Mouse (Mus musculus) embryonic facial prominence, embryonic 13.5 days (tissue): ENCODE data around the gene Elavl1. TPM values are rescaled to one million over a fixed set of nuclear protein-coding genes. Genes with fewer than 3 reads are reported as not detected.
A peak's percentile ranks its signal among the peaks of the same experiment; 100 is the strongest.

Source experiments
- ATAC-seq: fragments of 200-750 bp; cut with Nextera tagmentation; 2 replicates; pipeline ENCODE4 v1.8.0; 2017; ENCODE audit warnings: low read depth; ENCODE audit not compliant: insufficient number of reproducible peaks, insufficient read depth, low FRiP score, low TSS enrichment
- H3K27ac ChIP-seq: fragments of 300-500 bp; sonication (generic); 2 replicates; pipeline ENCODE4 v1.5.1; 2015; ENCODE audit warnings: moderate library complexity, mild to moderate bottlenecking, inconsistent platforms
- H3K27me3 ChIP-seq: fragments of 300-500 bp; sonication (generic); 2 replicates; pipeline ENCODE4 v1.6.1; 2015; ENCODE audit warnings: mild to moderate bottlenecking, inconsistent platforms
- H3K36me3 ChIP-seq: fragments of 300-500 bp; sonication (generic); 2 replicates; pipeline ENCODE4 v1.6.1; 2015; ENCODE audit warnings: mild to moderate bottlenecking, inconsistent platforms
- H3K4me1 ChIP-seq: fragments of 300-500 bp; sonication (generic); 2 replicates; pipeline ENCODE4 v1.6.1; 2015; ENCODE audit warnings: inconsistent platforms
- H3K4me2 ChIP-seq: fragments of 300-500 bp; sonication (generic); 2 replicates; pipeline ENCODE4 v1.6.1; 2015; ENCODE audit warnings: moderate library complexity, mild to moderate bottlenecking, inconsistent platforms
- H3K4me3 ChIP-seq: fragments of 300-500 bp; sonication (generic); 2 replicates; pipeline ENCODE4 v1.5.1; 2015; ENCODE audit warnings: mild to moderate bottlenecking, inconsistent platforms
- H3K9ac ChIP-seq: fragments of 300-500 bp; sonication (generic); 2 replicates; pipeline ENCODE4 v1.6.1; 2015; ENCODE audit warnings: mild to moderate bottlenecking, inconsistent platforms
- H3K9me3 ChIP-seq: fragments of 300-500 bp; sonication (generic); 2 replicates; pipeline ENCODE4 v1.6.1; 2016; ENCODE audit warnings: inconsistent platforms
- WGBS: fragments of 180-500 bp; shearing (Covaris S2); methylation state at CpG from one replicate; pipeline ENCODE4 v1.1.7; 2015; ENCODE audit warnings: mixed read lengths; 5-methylcytosine and 5-hydroxymethylcytosine counted together
- polyA plus RNA-seq: library from polyadenylated mRNA; unstranded; fragments of >200 nt; fragmentation: Nextera tagmentation; extraction: Ambion mirVana; gene quantifications from 2 replicates; pipeline ENCODE4 v1.2.1, GENCODE M21; 2015

Gene Elavl1
- polyA plus RNA-seq, 1 experiment from 2014 or later = 263 TPM

GRCm38 (mm10) chr8:4350618-4351017, 25.4 kb upstream of the Elavl1 start:
- H3K9me3 ChIP-seq = no peaks in the 10 kb centered on the region
- H3K27ac ChIP-seq = no peak overlapping the region
- H3K4me2 ChIP-seq = no peak overlapping the region
- no peaks in the 10 kb centered on the region for H3K27me3 ChIP-seq
- no peak overlapping the region for H3K9ac ChIP-seq
- H3K36me3 ChIP-seq = no peaks in the 10 kb centered on the region
- H3K4me3 ChIP-seq = no peak overlapping the region
- WGBS = 89% methylated on average over 3 of the region's 3 CpGs
- peaks cover 9% of the 10 kb centered on the region; the same call in 1 of the 2 replicates for H3K4me1 ChIP-seq
- ATAC-seq = no peak

- Histone ChIP-seq H3K4me2 (no peak overlapping the region), H3K4me3 (no peak overlapping the region), H3K27me3 (no peaks in the 10 kb centered on the region), H3K9ac (no peak overlapping the region), H3K9me3 (no peaks in the 10 kb centered on the region), H3K27ac (no peak overlapping the region), H3K4me1 (peaks cover 9% of the 10 kb centered on the region; the same call in 1 of the 2 replicates), H3K36me3 (no peaks in the 10 kb centered on the region)
- ATAC-seq = no peak
- 50% methylated on average over 1 of the region's 1 CpGs for WGBS
These were observed 24.1 kb upstream of the Elavl1 start for GRCm38 (mm10) chr8:4349335-4349734.

GRCm38 (mm10) chr8:4348275-4348674, 23.1 kb upstream of the Elavl1 start:
- Histone ChIP-seq H3K4me3 (no peak overlapping the region), H3K9ac (no peak overlapping the region), H3K9me3 (no peaks in the 10 kb centered on the region), H3K36me3 (no peaks in the 10 kb centered on the region), H3K4me1 (peaks cover 9% of the 10 kb centered on the region; the same call in 1 of the 2 replicates), H3K27me3 (no peaks in the 10 kb centered on the region), H3K4me2 (peak overlapping the region; percentile 41), H3K27ac (no peak overlapping the region)
- 24% methylated on average over 12 of the region's 12 CpGs for WGBS
- no peak for ATAC-seq

DNA sequence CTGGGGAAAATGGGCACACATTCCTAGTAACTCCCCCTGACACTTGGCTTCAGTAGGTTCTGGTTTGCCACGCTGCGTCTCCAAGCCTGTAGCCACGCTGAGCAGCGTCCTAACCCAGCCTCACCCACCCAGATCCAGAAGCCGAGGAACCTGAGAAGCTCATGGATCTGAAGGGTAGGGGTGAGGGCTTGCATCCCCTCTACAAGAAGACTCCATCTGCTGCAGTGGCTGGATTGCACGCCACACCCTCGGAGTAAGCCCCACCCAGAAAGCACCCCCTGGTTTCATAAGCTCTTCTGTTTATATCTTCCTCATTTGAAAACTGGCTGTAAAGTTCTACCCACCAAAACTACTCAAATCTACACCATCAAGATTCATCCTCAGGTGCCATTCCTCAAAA, 22.4 kb upstream of the Elavl1 start:
- H3K9me3 ChIP-seq = no peaks in the 10 kb centered on the region
- 40% methylated on average over 7 of the region's 7 CpGs for WGBS
- no peak overlapping the region for H3K27ac ChIP-seq
- H3K27me3 ChIP-seq = no peaks in the 10 kb centered on the region
- H3K4me1 ChIP-seq = peaks cover 9% of the 10 kb centered on the region; the same call in 1 of the 2 replicates
- H3K36me3 ChIP-seq = no peaks in the 10 kb centered on the region
- no peak overlapping the region for H3K4me3 ChIP-seq
- H3K9ac ChIP-seq = no peak overlapping the region
- H3K4me2 ChIP-seq = peak overlapping the region; percentile 41
- ATAC-seq = no peak; the same call in 1 of the 2 replicates

DNA sequence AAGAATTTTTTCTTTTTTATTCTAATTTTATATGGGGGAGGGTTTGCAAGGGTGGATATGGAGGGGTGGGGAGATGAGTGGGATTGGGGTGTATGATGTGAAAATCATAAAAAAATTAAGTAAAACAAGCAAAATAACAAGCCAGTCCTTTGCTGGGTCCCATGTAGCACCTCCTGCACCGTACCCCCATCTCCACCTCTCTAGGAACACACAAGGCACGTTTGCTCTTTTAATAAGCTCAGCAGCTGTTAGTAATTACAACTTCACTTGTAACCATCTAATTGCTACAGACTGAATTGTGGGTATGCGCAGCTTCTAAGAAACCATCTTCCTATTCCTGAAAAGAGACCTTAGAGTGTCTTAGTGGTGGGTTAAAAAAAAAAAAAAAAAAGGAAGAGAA, 15.0 kb upstream of the Elavl1 start:
- no peak overlapping the region for H3K4me2 ChIP-seq
- H3K4me1 ChIP-seq = 0 out of 2 replicates have a peak, but pooled peaks cover 3% of the 10 kb centered on the region
- H3K27ac ChIP-seq = no peak overlapping the region
- no peak overlapping the region for H3K9ac ChIP-seq
- no peaks in the 10 kb centered on the region for H3K27me3 ChIP-seq
- H3K36me3 ChIP-seq = peaks cover 34% of the 10 kb centered on the region
- WGBS = 47% methylated on average over 3 of the region's 3 CpGs
- no peaks in the 10 kb centered on the region for H3K9me3 ChIP-seq
- no peak for ATAC-seq
- no peak overlapping the region for H3K4me3 ChIP-seq

DNA sequence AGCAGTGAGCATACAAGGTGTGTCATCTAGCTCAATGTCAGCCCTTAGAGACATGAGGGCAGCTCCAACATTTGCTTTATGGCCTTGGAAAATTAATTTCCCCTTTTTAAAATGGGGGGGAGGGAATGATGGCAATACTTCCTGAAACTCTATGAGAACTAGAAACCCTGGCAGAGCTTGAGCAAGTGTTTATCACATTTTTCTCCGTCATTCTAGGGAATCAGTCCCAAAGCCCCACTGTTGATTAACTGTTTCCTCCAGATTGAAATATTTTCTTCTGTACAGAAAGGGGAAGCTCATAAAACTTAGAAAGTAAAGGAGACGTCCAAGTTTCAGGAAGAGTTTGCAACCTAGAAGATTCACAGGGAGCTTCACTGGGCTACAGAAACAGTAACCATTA, 10.5 kb upstream of the Elavl1 start:
- WGBS = 91% methylated on average over 2 of the region's 2 CpGs
- Histone ChIP-seq H3K36me3 (peaks cover 75% of the 10 kb centered on the region), H3K4me2 (no peak overlapping the region), H3K9me3 (no peaks in the 10 kb centered on the region), H3K4me1 (0 out of 2 replicates have a peak, but pooled peaks cover 3% of the 10 kb centered on the region), H3K27ac (no peak overlapping the region), H3K4me3 (no peak overlapping the region), H3K9ac (no peak overlapping the region), H3K27me3 (no peaks in the 10 kb centered on the region)
- no peak for ATAC-seq

DNA sequence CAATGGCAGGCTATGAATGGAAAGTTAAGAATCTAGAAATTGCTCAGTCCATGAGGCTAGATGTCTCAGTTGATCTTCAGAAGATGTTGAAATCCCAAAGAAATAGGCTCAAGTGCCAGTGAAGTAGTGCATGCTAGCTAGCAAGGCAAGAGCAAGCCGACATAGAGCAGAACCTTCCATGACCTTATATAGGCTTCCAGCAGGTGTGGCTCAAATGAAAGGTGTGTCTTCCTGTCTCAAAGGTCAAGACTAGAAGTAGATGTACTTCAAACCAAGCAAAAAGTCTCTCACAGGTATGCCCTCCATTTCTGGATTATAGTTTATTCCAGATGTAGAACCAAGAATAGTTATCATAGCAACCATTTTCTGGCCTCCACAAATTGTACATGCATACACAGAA, 8.8 kb upstream of the Elavl1 start:
- ATAC-seq = no peak
- 94% methylated on average over 1 of the region's 1 CpGs for WGBS
- Histone ChIP-seq H3K36me3 (peaks cover 91% of the 10 kb centered on the region), H3K4me1 (no peaks in the 10 kb centered on the region), H3K4me2 (no peak overlapping the region), H3K27me3 (no peaks in the 10 kb centered on the region), H3K9ac (no peak overlapping the region), H3K4me3 (no peak overlapping the region), H3K27ac (no peak overlapping the region), H3K9me3 (no peaks in the 10 kb centered on the region)

GRCm38 (mm10) chr8:4329000-4329399, 3.8 kb upstream of the Elavl1 start:
- no peaks in the 10 kb centered on the region for H3K9me3 ChIP-seq
- peaks cover 5% of the 10 kb centered on the region for H3K4me1 ChIP-seq
- H3K4me2 ChIP-seq = no peak overlapping the region
- no peak overlapping the region for H3K4me3 ChIP-seq
- 91% methylated on average over 5 of the region's 5 CpGs for WGBS
- ATAC-seq = no peak
- H3K36me3 ChIP-seq = peaks cover 63% of the 10 kb centered on the region
- no peaks in the 10 kb centered on the region for H3K27me3 ChIP-seq
- no peak overlapping the region for H3K27ac ChIP-seq
- no peak overlapping the region for H3K9ac ChIP-seq

DNA sequence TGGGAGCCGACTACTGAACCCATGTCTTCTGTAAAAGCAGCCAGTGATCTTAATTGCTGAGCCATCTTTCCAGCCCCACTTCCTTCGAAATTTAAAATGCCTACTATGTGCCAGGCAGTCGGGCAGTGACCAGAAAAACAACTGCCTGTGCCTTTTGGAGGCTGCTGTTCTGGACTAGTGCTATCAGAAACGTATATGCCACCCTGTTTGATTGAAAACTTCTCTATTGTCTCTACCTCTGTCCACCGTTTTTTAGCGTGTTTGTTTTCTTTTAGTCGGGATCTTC, 481 bp upstream of the Elavl1 start:
- WGBS = 42% methylated on average over 7 of the region's 7 CpGs
- ATAC-seq = no peak
- peaks cover 47% of the 10 kb centered on the region for H3K36me3 ChIP-seq
- no peaks in the 10 kb centered on the region for H3K27me3 ChIP-seq
- peak overlapping the region; percentile 99 for H3K9ac ChIP-seq
- no peaks in the 10 kb centered on the region for H3K9me3 ChIP-seq
- H3K27ac ChIP-seq = 0 out of 2 replicates have a peak overlapping the region, but pooled peaks have one; percentile 82
- peaks cover 35% of the 10 kb centered on the region for H3K4me1 ChIP-seq
- peak overlapping the region; percentile 80 for H3K4me2 ChIP-seq
- peak overlapping the region; percentile 99 for H3K4me3 ChIP-seq

DNA sequence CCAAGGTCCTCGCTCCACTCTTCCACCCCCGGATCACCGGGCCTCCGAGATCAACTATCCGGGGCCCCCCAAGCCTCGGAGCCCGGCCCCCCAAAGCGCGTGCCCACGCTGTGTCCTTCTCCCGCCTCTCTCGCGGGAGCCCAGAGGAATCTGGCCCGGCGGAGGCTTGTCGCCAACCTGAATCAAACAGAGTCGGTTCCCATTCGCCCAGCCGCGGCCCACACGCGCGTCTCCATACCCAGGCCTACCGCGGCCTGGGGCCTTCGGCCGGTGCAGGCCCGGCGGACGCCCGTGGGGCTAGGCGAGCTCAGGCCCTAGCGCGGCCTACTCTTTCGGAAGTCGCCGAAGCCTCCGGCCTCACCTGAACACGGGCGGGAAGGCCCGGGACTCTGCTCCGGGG, 688 bp downstream of the Elavl1 start:
- H3K27ac ChIP-seq = peak overlapping the region; percentile 92
- under 1% methylated on average over 42 of the region's 42 CpGs for WGBS
- peak overlapping the region; percentile 99 for H3K4me3 ChIP-seq
- ATAC-seq = peak; percentile 70
- peak overlapping the region; percentile 99 for H3K9ac ChIP-seq
- H3K4me2 ChIP-seq = peak overlapping the region; percentile 95
- H3K27me3 ChIP-seq = no peaks in the 10 kb centered on the region
- no peaks in the 10 kb centered on the region for H3K9me3 ChIP-seq
- peaks cover 48% of the 10 kb centered on the region for H3K36me3 ChIP-seq
- peaks cover 46% of the 10 kb centered on the region for H3K4me1 ChIP-seq

DNA sequence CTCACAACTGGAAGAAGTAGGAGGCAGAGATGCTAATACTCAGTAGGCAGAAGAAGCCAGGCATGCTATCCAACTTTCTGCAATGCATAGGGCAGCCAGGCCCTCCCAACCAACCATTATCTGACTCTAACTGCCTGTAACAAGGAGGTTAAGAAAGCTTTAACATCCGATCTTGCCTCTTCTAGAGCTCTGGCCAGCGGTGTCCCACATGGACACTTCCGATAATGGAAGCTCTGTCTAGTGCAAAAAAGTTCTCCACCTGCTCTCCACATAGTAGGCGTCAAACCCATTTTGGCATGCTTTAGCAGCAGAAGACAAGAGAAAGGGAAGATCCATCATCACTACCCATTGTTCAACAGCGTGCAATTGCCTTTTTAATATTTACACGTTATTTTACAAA, 1.3 kb downstream of the Elavl1 start:
- peaks cover 51% of the 10 kb centered on the region for H3K4me1 ChIP-seq
- peak overlapping the region; percentile 99 for H3K4me3 ChIP-seq
- H3K9ac ChIP-seq = peak overlapping the region; percentile 99
- peaks cover 43% of the 10 kb centered on the region for H3K36me3 ChIP-seq
- H3K4me2 ChIP-seq = peak overlapping the region; percentile 95
- ATAC-seq = no peak
- no peaks in the 10 kb centered on the region for H3K27me3 ChIP-seq
- no peaks in the 10 kb centered on the region for H3K9me3 ChIP-seq
- WGBS = 7% methylated on average over 6 of the region's 6 CpGs
- peak overlapping the region; percentile 92; the same call in 1 of the 2 replicates for H3K27ac ChIP-seq

GRCm38 (mm10) chr8:4322470-4322869, 2.7 kb downstream of the Elavl1 start:
- Histone ChIP-seq H3K36me3 (peaks cover 31% of the 10 kb centered on the region), H3K27me3 (no peaks in the 10 kb centered on the region), H3K4me2 (peak overlapping the region; percentile 95; the same call in 1 of the 2 replicates), H3K27ac (no peak overlapping the region), H3K4me3 (0 out of 2 replicates have a peak overlapping the region, but pooled peaks have one; percentile 99), H3K4me1 (peaks cover 51% of the 10 kb centered on the region), H3K9me3 (no peaks in the 10 kb centered on the region), H3K9ac (no peak overlapping the region; the same call in 1 of the 2 replicates)
- WGBS = 31% methylated on average over 2 of the region's 2 CpGs
- ATAC-seq = no peak
